Mouse (Mus musculus) layer of hippocampus, adult 9-10 months (tissue): ENCODE measurements around the gene Pheta2.

Experiments used
- DNase-seq: peaks from one replicate; pipeline ENCODE4 v3.0.0; 2022; ENCODE audit warnings: low spot score

Pheta2 gene

DNA sequence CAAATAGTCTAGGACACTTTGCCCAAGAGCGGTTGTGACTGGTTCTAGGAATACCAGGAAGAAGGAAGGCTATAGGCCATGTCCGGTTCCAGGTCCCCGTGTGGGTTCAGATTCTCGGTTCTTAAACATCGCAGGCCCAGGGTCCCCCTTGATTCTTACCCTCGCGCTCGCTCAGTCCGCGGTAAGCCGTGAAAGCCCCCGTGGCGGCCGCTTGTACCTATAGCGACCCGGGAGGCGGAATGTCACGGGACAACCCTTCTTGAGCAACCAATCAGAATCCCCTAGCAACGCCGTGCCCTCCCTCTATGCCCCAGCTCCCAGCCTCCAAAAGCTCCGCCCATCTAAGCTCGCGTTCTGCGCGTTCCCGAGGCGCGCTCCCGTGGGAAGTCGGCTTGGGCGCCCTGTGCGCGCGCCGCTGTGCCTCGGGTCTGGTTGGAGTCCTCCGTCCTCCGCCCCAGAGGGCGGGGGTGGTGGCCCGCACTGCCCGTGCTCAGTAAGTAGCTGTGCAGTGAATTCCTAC lies at the start of gene Pheta2, which contains the start of the genes Naga and Smdt1:
Pheta2 (plus strand) TSS at position 350 of the 520 bp plus-strand sequence.
Naga (minus strand) TSS at position 333 of the 520 bp plus-strand sequence.
Smdt1 (plus strand) TSS at position 367 of the 520 bp plus-strand sequence.
- DNase-seq: peak; percentile 87

- DNase-seq: no peak
Measured at GRCm38 (mm10) chr15:82290252-82290651, 48.5 kb upstream of the Pheta2 start.

GRCm38 (mm10) chr15:82292851-82293250 lies 45.9 kb upstream of the Pheta2 start:
- DNase-seq: no peak

GRCm38 (mm10) chr15:82293271-82293711 lies 45.5 kb upstream of the Pheta2 start:
- DNase-seq: no peak

DNA sequence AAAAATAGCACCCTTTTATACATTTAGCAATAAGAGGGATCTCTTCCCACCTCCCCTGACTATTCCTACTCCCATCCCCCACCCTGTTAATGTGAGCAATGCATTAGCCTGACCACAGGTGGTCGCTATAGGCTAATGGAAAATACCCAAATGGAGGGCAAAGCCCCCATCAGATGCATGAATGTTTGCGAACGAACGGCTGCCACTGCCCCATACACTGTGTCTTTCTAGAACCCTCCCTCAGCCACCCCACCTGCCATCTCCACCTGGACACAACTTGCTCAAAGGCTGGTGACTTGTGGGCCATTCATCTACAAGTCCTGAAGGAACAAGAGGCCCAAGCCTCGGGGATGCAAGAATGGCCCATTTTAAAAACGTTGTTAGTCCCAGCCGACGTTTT lies 44.7 kb upstream of the Pheta2 start:
- DNase-seq: no peak

DNA sequence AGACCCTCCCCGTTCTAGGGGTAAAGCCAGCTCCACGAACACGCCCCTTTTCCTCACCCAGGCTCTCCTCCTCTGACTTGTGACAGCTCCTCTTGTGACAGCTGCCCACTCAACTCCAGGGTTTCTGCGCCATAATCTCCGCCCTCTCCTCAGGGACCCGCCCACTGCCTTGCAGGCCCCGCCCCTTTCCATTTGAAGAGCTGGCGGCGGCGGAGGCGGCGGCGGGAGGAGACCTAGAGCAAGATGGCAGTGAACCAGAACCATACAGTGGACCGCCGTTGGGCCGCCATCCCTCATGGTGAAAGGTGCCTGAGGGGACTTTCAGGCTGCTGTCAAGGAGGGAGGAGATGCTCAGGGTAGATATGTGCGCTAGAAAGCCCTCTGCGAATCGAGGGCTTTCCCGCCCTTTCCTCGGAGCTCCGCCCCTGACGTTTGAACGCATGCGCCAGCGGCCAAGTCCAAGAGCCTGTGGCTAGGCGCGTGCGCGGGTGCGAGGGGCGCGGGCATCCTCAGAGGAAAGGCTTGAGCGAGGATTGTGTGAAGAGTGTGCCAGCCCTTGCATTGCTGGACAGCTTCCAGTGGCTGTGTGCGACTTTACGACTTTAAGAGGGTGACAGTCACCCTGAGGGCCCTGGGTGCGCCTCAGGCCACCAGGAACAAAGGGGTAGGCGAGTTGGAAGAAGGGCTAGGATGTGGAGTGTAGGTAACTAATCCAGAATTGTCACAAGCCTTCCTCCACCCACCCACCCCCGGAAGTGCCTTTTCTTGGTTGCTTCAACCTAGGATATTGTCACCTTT lies 39.8 kb upstream of the Pheta2 start, which contains the start of gene Wbp2nl:
Wbp2nl (plus strand) TSS at position 191 of the 798 bp plus-strand sequence.
- no peak for DNase-seq

- DNase-seq: no peak
Measured at GRCm38 (mm10) chr15:82307107-82307506, 31.6 kb upstream of the Pheta2 start.

DNA sequence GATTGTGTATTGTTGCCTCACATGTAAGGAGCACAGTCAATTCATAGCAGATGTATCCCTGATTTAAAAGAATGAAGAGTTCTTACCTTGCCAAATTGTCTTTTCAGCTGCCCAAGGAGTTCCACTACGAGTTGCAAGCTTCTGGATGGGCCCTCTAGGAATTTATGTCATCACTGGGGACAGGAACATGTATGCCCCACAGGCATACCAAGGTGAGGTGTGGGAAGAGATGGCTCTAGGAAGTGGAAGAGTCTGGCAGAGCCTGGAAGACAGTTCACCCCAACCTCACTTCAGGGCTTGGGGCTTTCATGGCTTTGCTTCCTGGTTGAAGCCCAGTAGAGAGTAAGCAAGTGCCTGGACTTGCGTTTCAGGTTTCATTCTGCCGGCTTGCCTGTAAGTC lies 30.3 kb upstream of the Pheta2 start:
- DNase-seq: no peak

DNA sequence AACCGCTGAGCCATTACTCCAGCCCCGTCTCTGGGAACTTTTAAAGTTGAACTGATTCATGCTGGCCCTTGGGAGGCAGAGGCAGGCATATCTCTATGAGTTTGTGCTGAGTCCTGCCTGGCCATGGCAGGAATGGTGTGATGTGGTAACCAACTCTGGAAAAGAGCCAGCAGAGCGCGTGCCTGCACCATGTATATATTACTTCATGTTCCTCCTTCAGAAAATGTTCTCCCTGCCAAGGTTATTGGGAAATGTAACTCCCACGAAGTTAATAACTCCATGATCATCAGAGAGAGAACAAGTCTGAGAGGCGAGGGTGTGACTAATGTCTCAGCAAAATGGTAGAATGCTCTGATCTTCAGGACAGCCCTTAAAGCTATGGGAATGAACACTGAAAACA lies 20.9 kb upstream of the Pheta2 start:
- no peak for DNase-seq

GRCm38 (mm10) chr15:82319613-82320012 lies 19.1 kb upstream of the Pheta2 start:
- DNase-seq: no peak

- DNase-seq: no peak
Measured at GRCm38 (mm10) chr15:82322195-82322594, 16.5 kb upstream of the Pheta2 start.

- no peak for DNase-seq
Measured at GRCm38 (mm10) chr15:82325382-82325781, 13.4 kb upstream of the Pheta2 start.

DNA sequence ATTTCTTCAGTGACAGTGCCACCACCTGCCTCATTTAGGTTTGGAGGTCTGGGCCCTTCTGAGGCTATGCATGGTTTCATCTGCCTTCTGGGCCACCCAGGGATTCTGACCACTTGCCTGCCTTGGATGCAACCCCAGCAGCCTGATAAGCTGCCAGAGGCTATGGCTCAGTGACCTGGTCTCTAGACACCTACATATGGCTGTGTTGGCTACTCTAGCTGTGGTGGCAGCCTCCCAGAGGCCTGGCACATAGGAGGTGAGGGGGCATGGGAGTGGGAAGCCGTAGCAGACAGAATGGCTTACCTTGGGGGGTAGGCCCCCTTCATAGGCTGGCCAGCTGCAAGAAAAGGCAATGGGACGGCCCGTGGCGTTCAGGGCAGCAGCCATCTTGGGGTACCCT lies 3.5 kb upstream of the Pheta2 start:
- no peak for DNase-seq

GRCm38 (mm10) chr15:82336629-82337028 lies 2.1 kb upstream of the Pheta2 start:
- no peak for DNase-seq

GRCm38 (mm10) chr15:82337875-82338274 lies 867 bp upstream of the Pheta2 start:
- no peak for DNase-seq

DNA sequence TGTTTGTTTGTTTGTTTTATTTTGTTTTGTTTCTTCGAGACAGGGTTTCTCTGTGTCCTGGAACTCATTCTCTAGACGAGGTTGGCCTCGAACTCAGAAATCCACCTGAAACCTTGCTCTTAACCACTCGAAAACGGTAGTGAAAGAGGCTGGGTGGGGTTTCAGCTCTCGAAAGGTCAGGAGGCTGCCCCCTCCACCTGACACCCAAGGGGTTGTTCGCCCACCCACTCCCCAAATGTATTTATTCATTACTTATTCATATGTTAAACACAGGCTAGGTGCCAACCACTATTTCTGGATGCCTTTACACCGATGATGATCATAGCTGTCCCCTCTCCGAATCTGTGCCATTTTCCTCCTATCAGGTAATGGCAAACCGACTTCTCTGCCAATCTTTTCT lies 408 bp downstream of the Pheta2 start:
- DNase-seq: no peak

- DNase-seq: no peak
Measured at GRCm38 (mm10) chr15:82339634-82340254, 1.0 kb downstream of the Pheta2 start.

DNA sequence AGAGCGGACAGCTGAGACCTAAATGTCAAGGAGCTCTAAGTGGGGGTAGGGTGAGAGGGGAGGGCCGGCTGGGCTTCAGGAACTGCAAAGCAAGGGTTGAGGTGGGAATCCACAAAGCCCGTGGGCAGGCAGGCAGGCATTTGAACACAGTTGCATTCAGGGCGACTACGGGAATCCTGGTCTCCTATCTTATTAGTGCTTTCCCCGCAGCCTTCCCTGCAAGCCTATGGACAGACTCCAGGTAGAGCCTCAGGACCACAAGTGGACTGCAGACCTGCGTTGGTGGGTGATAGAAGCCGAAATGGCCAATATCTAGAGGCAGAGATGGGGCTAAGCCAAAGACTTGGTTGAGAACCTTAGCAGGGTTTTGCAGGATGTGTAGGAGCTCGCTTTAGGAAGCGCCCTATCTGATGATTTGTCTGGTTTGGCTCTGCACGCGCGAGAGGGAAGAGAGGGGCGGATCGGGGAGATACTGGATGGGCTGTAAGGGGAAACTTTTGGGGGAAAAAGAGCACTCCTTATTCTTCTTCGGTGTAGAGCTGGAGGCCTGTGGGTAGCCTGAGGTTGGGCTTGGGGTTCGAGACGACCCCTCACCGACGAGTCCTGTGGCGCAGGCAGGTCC lies 1.8 kb downstream of the Pheta2 start:
- no peak for DNase-seq

- DNase-seq: no peak
Measured at GRCm38 (mm10) chr15:82341036-82341501, 2.3 kb downstream of the Pheta2 start.

- DNase-seq: no peak
Measured at GRCm38 (mm10) chr15:82341675-82342542, 3.2 kb downstream of the Pheta2 start.

- DNase-seq: no peak
Measured at GRCm38 (mm10) chr15:82342543-82342935, 3.8 kb downstream of the Pheta2 start.
